Mouse (Mus musculus): ENCODE measurements around the gene Ptprb.

Gene Ptprb

DNA sequence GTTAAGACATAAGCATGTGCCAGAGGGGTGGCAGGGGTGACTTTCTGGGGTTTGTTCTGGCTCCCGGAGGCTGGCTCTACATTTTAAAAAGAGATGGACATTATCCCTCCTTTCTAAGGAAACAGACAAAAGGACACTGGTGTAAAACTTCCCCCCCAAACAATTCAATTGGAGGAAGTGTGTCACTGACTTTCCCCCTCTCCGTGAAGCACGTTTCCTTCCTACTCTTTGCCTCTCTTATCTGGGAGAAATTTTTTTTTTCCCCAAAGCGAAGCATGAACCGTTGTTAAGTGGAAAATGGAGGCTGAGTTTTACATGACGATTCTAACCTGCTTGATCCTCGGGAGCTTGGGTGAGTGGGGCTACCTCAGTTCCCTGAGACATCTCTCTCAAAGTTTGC, at the start of gene Ptprb:
Gene Ptprb (plus strand): TSS at position 244 of the 400 bp plus-strand sequence.
- no peak for DNase-seq (ENCODE audit: low read depth, low spot score)

DNA sequence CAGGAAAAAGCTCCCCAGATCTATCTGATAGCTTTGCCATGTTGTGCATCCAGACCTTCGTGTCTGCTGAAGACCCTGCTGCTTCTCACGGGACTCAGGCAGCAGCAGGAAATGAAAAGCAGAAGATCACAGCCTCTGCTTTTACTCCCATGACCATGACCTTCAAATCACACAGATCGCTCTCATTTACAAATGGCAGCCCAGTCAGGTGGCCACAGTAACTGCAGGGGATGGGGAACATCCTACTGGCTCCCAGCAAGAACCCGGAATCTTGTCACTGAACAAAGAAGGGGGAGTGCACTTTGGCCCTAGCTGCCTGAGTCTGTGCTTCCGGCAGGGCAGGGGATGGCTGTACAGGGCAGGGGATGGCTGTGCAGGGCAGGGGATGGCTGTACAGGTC, 40.0 kb upstream of the Ptprb start:
- no peak for DNase-seq (ENCODE audit: low read depth, low spot score)

DNA sequence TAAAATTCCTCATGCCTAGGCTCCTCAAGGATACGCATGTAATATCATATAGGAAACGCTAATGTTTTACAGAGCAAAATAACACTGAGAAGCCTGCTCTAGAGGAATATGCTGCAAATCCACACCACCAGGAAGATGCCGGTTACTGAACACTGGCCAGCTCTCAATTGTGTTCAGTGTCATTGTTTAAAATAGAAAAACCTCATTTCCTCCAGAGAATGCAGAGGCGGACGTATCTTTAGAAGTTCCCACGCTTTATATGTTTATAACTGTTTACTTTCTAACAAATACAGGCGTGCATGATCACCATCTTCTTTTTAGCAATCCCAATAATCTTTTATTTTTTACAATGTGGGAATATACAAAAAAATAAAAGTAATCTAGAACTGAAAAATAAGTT, 33.1 kb upstream of the Ptprb start:
- no peak for DNase-seq (ENCODE audit: low read depth, low spot score)

DNA sequence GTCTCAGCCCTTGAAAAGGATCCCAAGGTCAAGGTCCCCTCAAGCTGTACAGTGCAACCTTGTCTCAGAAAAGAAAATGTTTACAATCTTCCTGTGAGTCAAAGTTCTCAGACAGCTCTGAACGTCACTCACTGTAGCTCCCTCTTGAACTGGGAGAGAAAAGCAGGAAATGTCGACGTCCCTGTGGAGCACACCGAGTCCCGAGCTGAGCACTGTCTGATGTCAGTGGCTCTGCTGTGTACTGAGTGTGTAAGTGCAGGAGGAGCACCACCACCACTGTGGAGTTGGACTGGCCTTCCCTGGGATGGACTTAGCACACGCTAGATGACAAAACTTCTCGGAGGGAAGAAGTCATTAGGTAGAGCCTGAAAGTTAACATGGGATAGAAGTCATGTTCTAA, 31.9 kb upstream of the Ptprb start:
- DNase-seq (ENCODE audit: low read depth, low spot score) = no peak

DNA sequence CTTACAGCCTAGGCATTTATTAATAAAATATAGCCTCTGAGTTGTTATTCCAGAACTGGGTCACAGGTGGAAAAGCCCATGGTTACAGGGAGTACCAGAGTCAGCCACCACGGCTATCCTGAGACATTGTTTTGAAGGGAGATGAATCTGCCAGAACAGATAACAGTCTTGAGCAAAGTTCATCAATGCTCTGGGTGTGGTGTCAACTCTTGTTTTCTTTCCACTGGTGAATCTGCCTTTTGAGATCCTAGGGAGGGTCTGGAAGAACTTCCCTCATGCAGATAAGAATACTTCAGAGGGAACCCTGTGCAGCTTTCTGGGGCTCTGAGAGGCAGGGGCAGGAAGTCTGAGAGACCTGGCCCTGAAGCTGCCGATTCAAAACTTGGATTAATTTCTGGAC, 29.7 kb upstream of the Ptprb start:
- no peak for DNase-seq (ENCODE audit: low read depth, low spot score)

DNA sequence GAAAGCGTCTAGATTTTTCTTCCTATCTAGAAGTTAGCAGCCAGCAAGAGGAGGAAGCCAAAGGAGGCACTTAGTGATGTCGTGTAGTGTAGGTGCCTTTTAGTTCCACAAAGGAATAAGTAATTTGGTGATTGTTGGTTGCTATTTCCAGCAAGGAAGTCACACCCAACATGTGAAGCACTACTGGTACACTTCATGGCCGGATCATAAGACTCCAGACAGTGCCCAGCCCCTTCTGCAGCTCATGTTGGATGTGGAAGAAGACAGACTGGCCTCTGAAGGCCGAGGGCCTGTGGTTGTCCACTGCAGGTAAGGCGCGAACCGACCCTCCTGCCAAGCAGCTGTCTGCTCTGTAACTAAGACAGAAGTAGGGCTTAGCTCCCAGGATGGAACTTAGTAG, 22.7 kb upstream of the Ptprb start:
- no peak for DNase-seq (ENCODE audit: low read depth, low spot score)

DNA sequence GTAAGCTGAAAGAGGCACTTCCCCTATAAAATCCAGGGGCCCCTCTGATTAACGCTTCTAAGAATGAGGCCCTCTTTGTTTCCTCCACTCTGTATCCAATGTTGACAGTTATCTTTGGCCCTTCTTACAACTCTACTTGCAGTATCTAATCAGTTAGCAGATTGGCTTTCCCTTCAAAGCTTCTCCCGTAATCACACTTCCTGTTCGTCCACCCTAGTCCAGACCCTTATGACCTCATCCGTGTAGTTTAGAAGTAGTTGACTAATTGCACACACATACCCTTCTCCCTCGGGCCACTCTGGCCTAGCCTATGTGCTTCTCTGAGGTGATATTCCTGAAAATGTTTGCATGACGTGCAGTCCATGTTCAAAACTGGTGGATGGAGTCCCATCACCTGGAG, 21.4 kb upstream of the Ptprb start:
- DNase-seq (ENCODE audit: low read depth, low spot score) = no peak

DNA sequence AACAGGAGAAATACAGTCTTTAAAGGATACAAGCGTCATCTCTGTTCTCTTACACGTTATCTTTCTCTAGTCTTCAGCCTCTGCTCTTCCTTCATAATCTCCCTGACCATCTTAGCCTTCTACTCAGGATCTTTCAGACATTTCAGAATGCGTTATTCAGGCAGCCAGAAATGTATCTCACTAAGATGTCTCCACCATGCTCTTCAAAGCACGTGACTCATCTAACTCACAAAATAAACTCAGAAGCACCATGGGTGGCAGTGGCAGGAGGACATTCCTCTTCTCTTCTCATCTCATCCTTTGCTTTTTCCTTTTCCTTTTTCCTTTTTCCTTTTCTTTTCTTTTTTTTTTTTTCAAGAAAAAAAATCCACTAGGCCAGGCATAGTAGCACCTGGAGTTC, 16.0 kb upstream of the Ptprb start:
- DNase-seq (ENCODE audit: low read depth, low spot score) = no peak

DNA sequence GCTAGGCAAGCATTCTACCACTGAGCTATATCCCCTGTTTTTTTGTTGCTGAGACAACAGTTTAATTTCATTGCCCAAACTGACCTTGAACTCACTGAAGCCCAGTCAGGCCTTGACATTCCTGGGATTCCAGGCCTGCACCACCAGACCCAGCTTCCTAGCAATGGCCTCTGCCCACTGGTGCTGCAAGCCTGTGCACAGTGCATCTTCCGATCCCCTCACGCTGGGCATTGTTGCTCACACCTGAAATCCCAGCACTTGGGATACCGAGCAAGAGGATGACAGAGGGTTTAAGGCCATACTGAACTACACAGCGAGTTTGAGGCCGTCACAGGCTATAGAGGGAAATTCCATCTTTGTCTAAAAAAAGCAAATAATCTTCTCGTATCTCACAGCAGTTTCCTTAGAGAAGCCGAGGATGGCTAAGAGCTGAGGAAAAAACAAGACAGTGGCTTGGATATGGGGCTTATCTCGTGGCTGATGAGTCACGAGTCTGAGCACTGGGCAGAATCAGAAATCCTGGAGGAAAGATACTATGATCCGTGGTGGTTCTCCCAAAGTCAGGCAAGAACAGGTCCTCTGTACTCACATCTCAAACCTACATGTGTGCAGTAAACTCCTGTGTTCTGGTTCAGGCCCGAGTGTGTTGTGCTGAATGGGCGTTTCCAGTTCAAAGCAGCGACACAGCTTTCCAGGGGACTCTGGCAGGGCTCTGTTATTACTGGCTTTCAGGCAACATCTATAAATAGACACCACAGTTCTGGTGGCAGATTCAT, 14.5 kb upstream of the Ptprb start:
- DNase-seq (ENCODE audit: low read depth, low spot score) = no peak

DNA sequence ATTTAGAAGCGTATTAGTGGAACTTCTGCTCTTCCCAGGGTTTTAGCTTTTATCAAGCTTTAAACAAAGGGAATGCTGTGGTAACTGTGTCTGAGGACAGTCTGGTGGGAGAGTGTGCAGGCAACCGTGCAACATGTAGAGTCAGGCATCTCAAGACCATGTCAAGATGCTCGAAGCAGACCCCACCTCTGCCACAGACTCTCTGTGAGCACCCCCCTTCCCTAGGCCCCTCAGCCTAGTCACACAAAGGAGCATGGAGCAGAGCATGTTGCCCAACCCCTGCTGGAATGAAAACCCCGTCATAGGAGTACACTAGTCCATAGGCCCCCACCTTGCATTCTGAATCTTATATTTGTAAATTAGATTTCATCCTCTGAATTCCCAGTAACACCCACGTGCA, 13.8 kb upstream of the Ptprb start:
- DNase-seq (ENCODE audit: low read depth, low spot score) = no peak

DNA sequence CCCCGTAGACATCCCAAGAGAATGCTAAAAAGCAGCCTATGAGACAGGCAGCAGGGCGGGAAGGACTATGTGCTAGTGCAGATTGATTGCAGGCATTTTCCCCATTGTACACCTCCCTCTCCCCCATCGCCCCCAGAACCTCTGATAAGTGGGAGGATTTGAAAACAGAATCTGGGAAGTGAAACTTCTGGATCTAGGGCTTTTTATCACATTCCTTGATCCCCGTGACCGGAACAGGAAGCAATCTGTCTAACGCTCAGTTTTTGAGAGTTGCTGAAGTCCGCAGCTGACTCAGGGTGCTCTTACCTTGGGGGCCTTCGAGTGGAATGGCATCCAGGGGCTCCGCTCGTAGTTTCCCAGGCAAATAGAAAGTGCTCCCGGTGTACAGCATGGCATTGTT, 10.8 kb upstream of the Ptprb start:
- DNase-seq (ENCODE audit: low read depth, low spot score) = no peak

DNA sequence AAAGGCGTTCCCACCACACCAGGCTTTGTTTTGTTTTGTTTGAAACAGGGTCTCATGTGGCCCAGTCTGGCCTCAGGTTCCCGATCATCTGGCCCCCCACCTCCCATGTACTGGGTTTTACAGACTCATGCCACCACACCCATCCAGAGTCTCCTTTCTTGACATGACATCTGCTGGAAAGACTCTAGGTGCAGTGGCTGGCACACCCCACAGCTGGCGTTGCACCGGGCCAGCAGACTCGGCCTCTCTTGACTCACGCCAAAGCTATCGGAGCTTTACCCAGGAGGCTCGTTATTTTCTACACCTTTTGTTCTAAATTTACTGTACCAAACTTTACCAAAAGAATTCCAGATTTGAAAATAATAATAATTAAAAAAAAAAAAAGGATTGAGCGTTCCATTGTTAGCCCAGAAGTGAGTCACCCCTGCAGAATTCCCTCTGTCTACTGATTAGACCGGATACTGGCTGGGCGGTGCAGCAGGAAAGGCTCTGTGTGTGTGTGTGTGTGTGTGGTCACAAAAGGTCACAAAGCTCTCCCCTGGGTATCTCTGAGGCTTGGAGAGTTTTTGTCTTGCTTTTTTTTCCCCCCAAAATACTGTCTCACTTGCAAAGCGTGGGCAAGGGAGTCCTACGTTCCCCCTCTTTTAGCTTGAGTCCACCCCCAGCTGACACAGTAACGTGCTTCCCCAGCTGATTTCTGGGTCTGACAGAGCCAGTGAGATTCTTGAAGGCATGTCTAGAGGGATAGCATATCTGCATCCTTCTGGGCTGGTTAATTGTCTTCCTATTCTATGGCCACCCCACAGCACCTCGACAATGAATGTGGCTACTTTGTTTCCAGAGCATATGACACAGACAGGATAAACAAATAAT, 8.5 kb upstream of the Ptprb start:
- no peak for DNase-seq (ENCODE audit: low read depth, low spot score)

DNA sequence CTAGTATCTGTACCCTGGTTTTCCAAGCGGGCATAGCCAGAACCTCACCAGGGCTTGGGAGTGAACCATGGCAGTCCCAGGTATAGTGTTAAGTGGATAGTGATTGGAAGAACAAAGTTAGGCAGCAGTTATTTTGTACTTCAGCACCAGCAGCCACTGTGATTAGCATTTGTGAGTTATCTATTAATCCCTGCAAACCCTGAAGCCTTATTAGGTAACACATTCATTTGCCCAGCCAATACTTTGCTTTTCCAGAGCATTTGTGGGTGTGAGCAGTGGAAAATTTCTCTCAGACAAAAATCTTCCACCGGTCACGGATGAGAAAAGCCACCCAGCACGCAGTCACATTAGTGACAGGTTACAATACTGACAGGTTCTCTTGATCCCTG, 7.9 kb upstream of the Ptprb start:
- DNase-seq (ENCODE audit: low read depth, low spot score) = no peak

DNA sequence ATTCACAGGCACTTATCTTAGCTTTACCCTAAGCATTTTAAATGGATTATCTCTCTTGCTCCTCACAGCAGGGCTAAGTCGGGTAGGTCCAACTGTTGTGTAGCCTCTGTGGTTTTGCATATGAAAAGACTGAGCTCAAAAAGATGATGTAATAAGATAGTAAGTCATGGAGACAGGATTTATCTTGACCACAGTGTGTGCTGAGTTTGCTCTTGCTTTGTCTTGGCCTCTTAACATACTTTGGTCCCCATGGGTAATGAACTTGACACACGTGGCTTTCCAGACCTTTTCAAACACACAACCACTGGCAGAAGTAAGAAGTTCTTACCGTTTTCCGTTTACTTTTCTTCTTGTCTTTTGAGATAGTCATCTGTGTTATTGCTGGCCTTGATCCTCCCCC, 7.0 kb upstream of the Ptprb start:
- DNase-seq (ENCODE audit: low read depth, low spot score) = no peak

DNA sequence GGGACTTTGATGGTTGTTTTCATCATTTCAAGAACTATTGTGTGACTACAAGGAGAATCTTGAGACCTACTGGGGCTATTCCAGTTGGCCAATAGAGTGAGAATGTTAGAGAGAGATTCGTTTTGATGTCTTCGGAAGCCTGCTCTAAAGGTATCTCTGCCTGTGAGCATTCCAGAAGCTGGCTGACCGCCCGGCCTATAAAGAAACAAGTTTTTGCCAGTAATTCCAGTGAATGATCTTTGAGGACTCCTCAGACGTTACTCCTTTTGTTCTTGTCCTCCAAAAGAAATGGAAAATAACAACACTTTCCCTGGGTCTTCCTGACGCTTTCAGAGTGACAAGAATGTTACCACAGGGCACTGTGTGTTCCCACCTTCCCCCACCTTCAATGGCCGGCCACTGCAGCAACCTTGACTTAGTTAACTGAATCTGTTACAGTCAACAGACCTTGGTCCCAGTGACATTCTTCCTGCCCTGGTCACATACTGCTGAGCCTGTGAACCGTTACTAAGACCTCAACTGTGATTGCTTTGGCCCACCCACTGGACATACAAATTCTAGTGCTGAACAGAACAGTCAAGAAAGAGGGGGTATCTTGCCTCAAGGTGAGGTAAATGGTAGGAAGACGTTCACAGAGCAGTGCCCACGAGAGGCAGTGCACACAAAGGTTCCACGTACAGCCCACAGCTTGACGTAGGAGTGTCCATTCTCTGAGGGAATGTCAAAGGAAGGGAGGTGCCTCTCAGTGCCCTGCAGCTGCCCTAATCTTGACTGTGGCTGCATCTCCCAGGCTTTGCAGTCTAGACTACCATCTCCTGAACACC, 4.5 kb upstream of the Ptprb start:
- no peak for DNase-seq (ENCODE audit: low read depth, low spot score)

DNA sequence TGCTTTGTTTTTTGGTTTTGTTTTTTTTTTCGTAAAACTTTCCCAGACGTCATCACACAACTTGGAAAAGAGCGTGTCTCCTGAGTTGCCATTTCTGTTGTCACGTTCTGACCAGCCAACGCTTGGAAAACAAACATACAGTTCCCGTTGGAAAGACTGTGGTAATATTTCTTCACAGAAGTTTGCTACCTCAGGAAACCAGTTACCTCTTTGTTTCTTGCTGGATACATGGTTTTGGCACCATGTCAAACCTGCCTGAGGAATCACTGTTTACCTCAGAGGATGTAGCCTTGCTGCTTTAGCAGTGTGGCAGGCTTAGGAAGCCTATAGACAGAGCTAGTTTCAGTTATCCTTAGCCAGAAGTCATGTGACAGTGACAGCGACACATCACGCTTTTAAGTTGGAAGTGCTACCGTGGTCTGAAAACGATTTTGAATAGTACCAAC, 3.8 kb upstream of the Ptprb start:
- DNase-seq (ENCODE audit: low read depth, low spot score) = no peak

DNA sequence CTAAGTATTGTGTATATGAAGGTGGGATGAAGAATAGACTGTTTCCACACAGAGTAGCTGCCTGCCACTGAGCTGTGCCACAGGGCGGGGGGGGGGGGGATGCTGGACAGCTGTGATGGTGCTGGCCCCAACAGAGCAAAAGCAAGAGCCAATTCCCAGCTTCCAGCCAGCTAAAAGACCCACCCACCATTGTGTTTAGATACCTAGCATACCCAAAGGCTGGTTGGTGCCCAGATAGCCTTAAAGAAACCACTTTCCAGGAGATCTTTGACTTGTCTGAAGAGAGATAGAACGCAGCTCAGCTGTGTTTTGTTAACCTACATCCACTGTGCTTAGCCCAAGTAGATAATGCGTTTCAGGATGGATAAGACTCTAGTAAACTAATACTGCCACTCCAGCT, 3.2 kb upstream of the Ptprb start:
- no peak for DNase-seq (ENCODE audit: low read depth, low spot score)

DNA sequence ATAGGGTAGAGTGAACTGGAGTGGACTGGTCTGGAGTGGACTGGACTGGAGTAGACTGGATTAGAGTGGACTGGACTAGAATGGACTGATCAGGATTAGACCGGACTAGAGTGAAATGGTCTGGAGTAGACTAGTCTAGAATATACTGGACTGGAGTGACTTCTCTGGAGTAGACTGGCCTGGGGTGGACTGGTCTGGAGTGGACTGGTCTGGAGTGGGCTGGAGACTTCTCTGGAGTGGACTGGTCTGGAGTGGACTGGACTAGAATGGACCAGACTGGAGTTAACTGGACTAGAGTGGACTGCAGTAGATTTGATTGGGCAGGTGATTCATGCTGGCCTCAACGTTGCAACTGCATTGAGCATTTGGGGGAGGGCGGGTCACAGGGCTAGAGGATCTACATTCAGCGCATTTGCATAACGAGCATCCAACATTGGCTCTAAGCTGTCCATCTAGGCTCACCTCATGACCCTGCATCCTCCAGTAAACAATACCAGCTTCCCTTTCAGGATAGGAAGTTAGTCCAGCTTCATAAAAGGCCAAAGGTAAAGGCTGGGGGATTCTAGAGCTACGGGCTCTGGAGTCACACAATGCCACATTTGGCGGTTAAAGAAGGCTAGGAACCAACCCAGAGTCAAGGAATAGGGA, 11.5 kb downstream of the Ptprb start:
- DNase-seq (ENCODE audit: low read depth, low spot score) = no peak

DNA sequence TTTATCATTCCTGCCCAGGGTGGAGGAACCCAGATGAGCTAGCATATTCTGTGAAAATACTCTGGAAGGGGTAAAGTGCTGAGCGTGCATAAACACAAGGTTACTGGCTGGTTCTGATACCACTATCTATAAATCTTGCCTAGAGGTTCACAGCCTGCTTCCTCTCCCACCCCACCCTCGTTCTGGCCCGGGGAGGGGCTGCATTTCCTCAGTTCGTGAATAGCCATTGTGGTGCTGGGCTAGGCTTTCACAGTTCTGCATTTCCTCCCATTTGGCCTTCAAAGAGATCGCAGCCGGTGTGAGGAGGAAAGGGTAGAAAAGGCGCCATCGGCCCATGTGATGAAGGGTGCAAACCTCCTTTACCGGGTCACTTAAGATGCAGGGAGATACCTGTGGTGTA, 12.8 kb downstream of the Ptprb start:
- no peak for DNase-seq (ENCODE audit: low read depth, low spot score)

DNA sequence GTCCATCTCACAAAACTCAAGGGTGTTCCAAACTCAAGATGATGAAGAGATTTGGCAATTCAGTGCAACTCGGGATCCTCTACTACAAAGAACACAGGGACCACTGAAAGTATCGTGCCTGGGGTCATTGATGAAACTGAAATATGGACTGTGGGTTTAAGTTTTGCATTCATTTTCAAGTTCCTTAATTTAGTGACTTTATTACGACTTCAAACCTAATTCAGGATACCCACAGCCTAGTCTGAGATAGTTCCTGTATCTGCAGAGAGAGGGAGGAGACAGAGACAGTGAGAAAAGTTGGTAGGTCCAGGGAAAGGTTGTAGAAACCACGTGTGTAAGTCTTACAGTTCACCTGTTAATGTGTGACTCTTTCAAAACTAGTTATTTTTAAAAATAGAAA, 15.2 kb downstream of the Ptprb start:
- no peak for DNase-seq (ENCODE audit: low read depth, low spot score)

DNA sequence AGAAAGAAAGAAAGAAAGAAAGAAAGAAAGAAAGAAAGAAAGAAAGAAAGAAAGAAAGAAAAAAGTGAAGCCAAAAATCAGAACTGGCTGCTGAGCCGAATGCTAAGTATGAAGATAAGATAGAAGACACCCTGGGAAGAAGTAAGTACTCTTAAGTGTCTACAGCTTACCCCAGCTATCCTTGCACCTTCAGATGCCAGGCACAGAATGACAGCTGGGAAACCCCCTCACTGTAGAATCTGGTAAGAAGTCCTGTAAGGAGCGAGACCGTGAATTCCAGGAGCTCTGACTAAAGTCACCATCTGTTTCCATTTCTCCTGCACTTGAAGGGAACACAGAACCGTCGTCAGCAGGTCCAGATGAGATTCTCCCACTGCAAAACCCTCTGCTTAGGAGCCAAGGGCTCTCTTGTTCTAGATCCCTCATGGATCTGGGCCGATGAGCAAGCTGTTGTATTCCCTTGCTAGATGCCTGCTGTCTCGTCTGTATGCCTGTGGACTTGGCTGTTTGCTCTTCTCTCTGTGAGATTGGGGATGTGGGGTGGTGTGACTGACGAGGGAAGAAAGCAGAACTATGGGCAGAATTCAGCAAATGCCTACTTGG, 15.9 kb downstream of the Ptprb start:
- no peak for DNase-seq (ENCODE audit: low read depth, low spot score)

Data from embryo, embryonic 11.5 days (tissue).